Mouse (Mus musculus): ENCODE data around the gene Pts.

The Pts gene

GRCm38 (mm10) chr9:50533791-50534190 is 5.3 kb upstream of the Pts start:
- in situ Hi-C loops (cut with MseI, MboI) = loop anchor here in 1 of 2 experiments (25.0 kb wide), 1 partner anchor 196 kb away; the partner anchor contains the start of gene Rpl10-ps3

DNA sequence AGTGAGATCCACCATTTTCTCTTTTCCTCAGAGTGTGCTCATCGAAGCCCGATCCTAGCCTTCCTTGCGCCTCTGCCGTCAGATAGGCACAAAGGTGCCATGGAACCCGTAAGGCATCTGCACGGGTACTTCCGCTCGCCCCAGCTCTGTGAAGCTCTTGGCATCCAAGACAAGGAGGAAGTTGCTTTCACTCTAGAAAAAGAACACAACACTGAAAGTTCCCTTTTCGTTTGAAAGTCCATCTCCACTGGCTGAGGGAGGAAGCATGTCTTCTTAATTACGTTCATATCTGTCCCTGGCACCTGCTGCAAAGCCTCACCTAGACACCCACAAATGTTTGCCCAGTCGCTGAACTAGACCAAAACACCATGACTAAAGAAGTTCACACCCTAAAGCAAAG is 4.8 kb upstream of the Pts start:
- in situ Hi-C loops (cut with MseI, MboI) = loop anchor here in 1 of 2 experiments (25.0 kb wide), 1 partner anchor 196 kb away; the partner anchor contains the start of gene Rpl10-ps3

DNA sequence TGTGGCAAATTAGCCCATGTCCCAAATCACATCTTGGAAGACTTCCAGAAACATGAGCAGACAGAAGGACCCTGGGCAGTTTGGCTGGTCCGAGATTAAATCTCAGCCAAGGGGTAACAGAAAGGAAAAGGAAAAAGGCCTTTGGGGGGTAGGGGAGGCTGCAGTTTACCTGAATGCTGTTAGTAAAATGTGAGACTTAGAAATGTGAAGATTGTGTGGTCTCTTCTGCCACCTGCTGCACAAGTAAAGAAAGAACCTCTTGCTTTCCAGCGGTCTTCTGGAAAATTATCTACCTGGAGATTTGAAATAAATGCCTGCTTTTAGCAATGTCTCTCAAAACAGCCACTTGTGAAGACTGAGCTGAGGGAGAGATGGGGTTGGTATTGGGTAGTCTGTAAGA is 2.4 kb upstream of the Pts start:
- in situ Hi-C loops (cut with MseI, MboI) = loop anchor here in 1 of 2 experiments (25.0 kb wide), 1 partner anchor 194 kb away; the partner anchor contains the start of gene Rpl10-ps3

GRCm38 (mm10) chr9:50527860-50528259 is 664 bp downstream of the Pts start:
- in situ Hi-C loops (cut with MseI, MboI) = loop anchor here (5.0 to 25.0 kb wide), 2 partner anchors 76 to 191 kb away; partner anchors contain the start of gene Rpl10-ps3 (in 1 of the 2)

DNA sequence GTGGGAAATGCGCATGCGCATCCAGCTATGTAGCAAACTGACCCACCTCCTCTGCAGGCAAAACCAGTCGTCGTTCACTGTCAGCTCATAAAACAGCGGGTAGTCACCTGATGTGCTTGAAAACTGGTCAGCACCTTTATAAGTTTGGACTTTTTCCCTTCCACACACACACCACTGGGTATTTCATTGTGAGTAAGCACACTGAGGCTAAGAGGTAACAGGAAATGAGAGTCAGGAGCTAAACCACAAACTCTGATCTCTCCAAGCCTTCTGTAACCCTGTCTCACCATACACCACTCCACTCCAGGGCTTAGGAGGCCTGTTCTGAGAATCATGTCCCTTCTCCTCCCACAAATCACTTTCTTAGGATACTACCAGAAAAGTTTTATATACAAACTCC is 2.9 kb downstream of the Pts start:
- in situ Hi-C loops (cut with MseI, MboI) = loop anchor here (5.0 to 25.0 kb wide), 2 partner anchors 73 to 188 kb away; partner anchors contain the start of gene Rpl10-ps3 (in 1 of the 2)

DNA sequence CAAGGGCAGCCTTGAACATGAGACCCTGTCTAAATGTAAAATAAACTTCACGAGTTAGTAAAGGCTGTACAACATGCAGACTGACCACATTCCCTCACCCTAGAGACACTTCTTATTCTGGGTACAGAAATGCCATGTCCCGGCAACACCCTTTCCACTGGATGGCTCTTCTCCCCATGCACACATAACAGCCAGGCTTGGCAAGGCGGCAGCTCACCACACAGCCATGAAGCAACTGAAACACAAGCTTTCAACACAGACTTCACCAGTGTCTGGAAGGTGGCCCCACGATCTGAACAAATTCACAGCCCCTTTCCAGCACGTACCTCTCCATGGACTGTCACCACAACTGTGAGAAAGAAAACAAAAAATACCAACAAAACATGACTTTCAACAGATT is 3.6 kb downstream of the Pts start:
- in situ Hi-C loops (cut with MseI, MboI) = loop anchor here (5.0 to 25.0 kb wide), 3 partner anchors 58 to 188 kb away; partner anchors contain the start of gene Rpl10-ps3 (in 1 of the 2)

DNA sequence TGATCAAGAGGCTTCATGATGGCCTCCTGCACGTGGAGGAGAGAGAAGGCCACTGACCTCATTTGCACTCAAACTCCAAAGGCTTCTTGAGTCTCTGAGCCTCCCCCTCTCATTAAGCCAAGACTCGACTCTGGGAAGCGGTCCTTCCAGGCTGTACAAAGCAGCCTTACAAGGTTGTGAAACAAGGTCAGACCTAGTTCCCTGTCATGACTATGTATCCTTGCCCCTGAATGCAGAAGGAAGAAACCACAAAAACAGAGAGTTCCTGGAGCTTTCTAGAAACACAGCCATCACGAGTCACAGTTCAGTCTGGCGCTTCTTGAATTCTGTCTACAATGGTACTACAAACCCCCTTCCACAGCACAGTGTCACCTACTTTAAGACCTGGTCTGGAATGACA is 6.0 kb downstream of the Pts start:
- in situ Hi-C loops (cut with MseI, MboI) = loop anchor here in 1 of 2 experiments (5.0 kb wide), 1 partner anchor 55 kb away; no protein-coding TSS in a partner anchor

- in situ Hi-C loops (cut with MseI, MboI) = loop anchor here in 1 of 2 experiments (5.0 kb wide), 1 partner anchor 54 kb away; no protein-coding TSS in a partner anchor
Measured at GRCm38 (mm10) chr9:50521562-50521961, 7.0 kb downstream of the Pts start.

DNA sequence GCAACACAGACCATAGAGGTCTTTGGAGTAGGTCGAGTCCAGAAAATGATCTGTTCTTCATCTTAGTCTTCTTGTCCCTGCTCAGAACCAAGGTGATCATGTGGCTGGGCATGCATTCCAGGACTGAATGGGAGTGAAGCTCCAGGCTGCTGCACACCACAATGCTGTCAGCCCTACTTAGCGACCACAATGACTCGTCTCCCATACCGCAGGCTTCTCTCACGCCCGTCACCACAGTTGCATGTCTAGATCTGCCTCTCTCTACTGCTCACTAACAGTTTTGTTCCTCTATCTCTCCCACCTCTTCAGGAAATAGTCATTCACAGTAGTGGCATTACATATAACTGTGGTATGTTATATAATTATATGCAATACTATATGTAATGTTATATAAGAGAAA is 7.8 kb downstream of the Pts start:
- in situ Hi-C loops (cut with MseI, MboI) = loop anchor here in 1 of 2 experiments (5.0 kb wide), 1 partner anchor 53 kb away; no protein-coding TSS in a partner anchor

DNA sequence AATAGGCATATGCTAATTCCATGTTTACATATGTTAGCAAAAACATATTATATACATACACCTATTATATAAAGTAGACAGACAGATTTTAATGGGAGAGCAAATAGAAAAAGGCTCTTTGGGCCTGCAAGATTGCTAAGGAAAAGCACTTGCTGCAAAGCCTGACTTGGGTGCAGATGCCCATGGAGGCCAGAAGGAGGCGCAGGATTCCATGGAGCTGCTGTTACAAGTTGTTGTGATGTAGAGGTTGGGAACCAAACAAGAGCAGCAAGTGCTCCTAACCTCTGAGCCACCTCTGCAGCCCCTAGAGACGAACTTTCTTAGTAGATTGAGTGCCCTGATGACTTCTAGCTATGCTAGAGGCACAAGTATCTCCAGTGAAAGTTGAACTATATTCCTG is 9.7 kb downstream of the Pts start:
- in situ Hi-C loops (cut with MseI, MboI) = no loop called here

DNA sequence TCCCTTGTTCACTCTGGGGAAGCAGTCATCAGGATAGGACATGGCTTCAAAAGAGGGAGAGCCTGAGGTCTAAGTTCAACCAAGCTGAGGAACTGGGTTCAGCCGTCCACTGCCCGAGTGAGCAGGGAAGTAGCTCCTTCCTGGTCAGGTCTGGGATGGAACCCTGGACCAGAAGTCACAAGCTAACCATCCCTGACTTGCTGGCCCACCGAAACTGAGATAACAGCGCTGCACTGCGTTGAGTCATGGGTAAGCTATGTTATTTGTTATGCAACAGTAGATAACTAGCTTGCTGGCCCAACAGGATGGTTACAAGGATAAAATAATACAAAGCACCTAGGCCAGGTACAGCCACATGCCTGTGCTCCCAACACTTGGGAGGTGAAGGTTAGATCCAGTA is 13.1 kb downstream of the Pts start:
- in situ Hi-C loops (cut with MseI, MboI) = no loop called here

- in situ Hi-C loops (cut with MseI, MboI) = no loop called here
Measured at GRCm38 (mm10) chr9:50507570-50507969, 21.0 kb downstream of the Pts start.

GRCm38 (mm10) chr9:50505405-50505804 is 23.1 kb downstream of the Pts start:
- in situ Hi-C loops (cut with MseI, MboI) = no loop called here

GRCm38 (mm10) chr9:50502949-50503348 is 25.6 kb downstream of the Pts start:
- in situ Hi-C loops (cut with MseI, MboI) = no loop called here

DNA sequence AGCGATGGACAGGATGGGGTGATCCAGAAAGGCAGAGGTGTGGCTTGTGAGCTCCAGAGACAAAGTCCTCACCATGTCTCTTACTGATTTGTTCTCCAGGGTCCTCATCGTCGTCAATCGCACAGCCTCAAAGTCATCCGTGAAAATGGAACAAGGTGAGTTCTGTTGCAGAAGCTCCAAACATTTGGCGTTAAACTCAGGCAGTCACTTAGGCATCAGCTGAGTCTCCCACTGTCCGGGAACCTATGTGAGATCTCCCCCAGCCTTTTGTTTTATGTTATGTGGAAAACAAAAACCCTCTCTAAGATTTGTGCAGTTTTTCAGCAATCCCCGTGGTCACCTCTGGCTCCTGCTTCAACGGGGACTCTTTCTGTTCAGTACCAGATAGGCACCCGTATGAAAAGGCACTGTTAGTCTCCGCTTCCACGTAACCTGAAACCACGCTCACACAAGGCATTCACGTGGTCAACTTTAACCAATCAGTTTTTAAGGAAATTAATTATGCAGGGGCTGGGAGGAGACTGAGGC is 27.5 kb downstream of the Pts start:
- in situ Hi-C loops (cut with MseI, MboI) = no loop called here

- in situ Hi-C loops (cut with MseI, MboI) = no loop called here
Measured at GRCm38 (mm10) chr9:50500467-50500973, 28.0 kb downstream of the Pts start.

GRCm38 (mm10) chr9:50499781-50500180 is 28.7 kb downstream of the Pts start:
- in situ Hi-C loops (cut with MseI, MboI) = no loop called here

DNA sequence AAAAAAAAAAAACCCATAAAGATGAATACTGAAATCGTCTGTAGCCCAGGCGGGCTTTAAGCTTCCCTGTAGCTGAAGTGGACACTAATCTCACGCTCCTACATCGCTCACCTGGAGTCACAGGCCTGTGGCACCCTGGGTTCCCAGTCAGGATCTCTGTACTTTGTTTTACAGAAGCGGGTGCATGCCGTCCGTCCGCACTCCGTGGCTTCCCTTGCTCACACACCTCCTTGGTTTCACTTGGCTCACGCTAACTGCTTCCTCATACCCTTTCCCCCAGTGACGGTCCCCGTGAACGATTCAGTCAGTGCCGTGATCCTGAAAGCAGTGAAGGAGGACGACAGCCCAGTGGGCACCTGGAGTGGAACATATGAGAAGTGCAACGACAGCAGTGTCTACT is 29.7 kb downstream of the Pts start:
- in situ Hi-C loops (cut with MseI, MboI) = no loop called here

DNA sequence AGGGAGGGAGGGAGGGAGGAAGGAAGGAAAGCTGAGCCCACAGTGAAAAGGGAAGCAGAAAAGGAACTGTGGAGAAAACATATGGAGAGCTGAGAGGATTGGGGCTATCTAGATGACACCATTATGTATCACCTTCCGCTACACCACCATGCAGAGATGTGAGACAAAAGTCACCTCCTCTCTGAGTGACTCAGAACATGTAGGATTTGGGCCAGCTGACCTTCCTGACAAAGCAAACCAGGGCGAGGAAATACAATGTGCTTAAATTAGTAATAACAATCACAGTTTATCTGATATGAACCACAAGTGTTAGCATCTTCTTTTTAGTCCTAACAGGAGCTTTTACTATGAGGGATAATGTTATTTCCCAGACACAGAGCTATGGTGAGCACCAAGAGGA is 31.0 kb downstream of the Pts start:
- in situ Hi-C loops (cut with MseI, MboI) = no loop called here

- in situ Hi-C loops (cut with MseI, MboI) = no loop called here
Measured at GRCm38 (mm10) chr9:50497076-50497475, 31.4 kb downstream of the Pts start.

DNA sequence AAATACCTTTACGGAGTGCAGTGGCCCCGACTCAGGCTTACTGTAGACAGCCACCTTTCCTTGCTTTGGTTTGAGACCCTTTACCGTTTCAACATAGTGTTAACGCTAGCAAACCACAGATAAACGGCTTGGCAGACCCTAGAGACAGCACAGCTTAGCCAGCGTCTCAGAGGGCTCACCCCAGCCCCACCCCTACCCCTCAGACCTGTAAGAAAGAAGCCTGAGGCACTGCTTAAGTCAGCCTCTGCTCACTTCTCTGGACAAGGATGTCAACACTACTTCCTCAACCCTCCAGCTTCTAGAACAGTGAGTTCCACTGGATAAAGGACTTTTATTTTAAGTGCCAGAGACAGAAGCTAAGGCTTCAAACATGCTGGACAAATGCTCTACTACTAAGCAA is 32.0 kb downstream of the Pts start:
- in situ Hi-C loops (cut with MseI, MboI) = no loop called here

GRCm38 (mm10) chr9:50496151-50496505 is 32.4 kb downstream of the Pts start:
- in situ Hi-C loops (cut with MseI, MboI) = no loop called here

DNA sequence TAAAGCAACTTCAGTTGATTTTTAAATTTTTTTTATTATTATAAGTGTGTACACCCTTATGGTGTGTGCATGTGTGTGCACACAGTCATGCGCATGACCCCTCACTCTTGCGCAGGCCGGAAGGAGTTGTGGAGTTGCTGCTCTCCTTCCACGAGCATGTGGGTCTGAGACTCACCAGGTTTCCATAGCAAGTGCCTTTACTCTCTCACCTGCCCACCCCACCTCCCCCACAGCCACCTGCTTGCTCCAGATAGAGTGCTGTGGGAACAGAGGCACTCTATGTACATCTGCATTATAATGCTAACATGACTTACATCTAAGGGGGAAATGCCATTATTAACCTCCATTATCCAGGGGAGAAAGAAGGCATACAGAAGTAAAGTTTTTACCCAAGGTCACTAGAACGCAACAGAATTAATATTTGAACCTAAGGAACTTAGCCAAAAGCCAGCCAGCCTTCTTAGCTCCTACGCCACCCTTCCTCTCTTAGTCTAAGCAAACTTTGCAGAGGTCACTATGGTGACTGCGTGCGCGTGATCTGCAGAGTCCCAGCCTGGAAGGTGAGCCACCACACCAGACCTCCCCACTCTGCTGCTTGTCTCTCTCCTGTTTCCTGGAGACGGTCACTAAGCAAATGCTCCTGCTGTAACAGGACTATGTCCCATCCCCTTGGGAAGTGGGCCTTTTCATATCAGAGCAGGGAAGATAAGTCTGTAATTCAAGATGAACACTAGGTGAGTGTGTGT is 32.9 kb downstream of the Pts start:
- in situ Hi-C loops (cut with MseI, MboI) = no loop called here
